Mouse (Mus musculus) stomach, postnatal 0 days (tissue): ENCODE measurements around the gene Tgoln1. TPM values are rescaled to one million over a fixed set of nuclear protein-coding genes. Genes with fewer than 3 reads are reported as not detected.

Experiments
- ATAC-seq: fragments of 200-750 bp; cut with Nextera tagmentation; 2 replicates; pipeline ENCODE4 v1.8.0; 2017; ENCODE audit not compliant: low FRiP score, low TSS enrichment
- DNase-seq: peaks from one replicate; pipeline ENCODE4 v3.0.0-alpha.2; 2016; ENCODE audit warnings: low spot score
- H3K27ac ChIP-seq: fragments of 300-500 bp; sonication (generic); replicated peaks from 2 replicates; pipeline ENCODE4 v1.5.1; 2014; ENCODE audit warnings: mild to moderate bottlenecking, control low read depth
- H3K27me3 ChIP-seq: fragments of 300-500 bp; sonication (generic); 2 replicates; pipeline ENCODE4 v1.6.1; 2014; ENCODE audit warnings: low read length; ENCODE audit not compliant: control insufficient read depth, insufficient read depth
- H3K36me3 ChIP-seq: fragments of 300-500 bp; sonication (generic); 2 replicates; pipeline ENCODE4 v1.6.1; 2014; ENCODE audit warnings: low read length, mixed read lengths; ENCODE audit not compliant: control insufficient read depth, insufficient read depth
- H3K4me1 ChIP-seq: fragments of 300-500 bp; sonication (generic); replicated peaks from 2 replicates; pipeline ENCODE4 v1.6.1; 2014; ENCODE audit warnings: antibody characterized with exemption; ENCODE audit not compliant: control insufficient read depth, insufficient read depth
- H3K4me2 ChIP-seq: fragments of 300-500 bp; sonication (generic); replicated peaks from 2 replicates; pipeline ENCODE4 v1.6.1; 2014; ENCODE audit warnings: low read depth, mild to moderate bottlenecking, control low read depth, moderate library complexity
- H3K4me3 ChIP-seq: fragments of 300-500 bp; sonication (generic); 2 replicates; pipeline ENCODE4 v1.5.1; 2014; ENCODE audit warnings: low read depth, low read length, control low read depth
- H3K9ac ChIP-seq: fragments of 300-500 bp; sonication (generic); 2 replicates; pipeline ENCODE4 v1.6.1; 2014; ENCODE audit warnings: mild to moderate bottlenecking, low read length, control low read depth, mixed read lengths
- H3K9me3 ChIP-seq: fragments of 300-500 bp; sonication (generic); 2 replicates; pipeline ENCODE4 v1.6.1; 2016; ENCODE audit warnings: low read length; ENCODE audit not compliant: control insufficient read depth
- CTCF ChIP-seq: IDR thresholded peaks from 2 replicates; pipeline ENCODE4 v1.5.1; 2016; ENCODE audit warnings: antibody characterized with exemption, low read depth, mild to moderate bottlenecking, moderate library complexity
- EP300 ChIP-seq: optimal IDR thresholded peaks from 2 replicates; pipeline ENCODE3; 2016; ENCODE audit warnings: antibody characterized with exemption
- WGBS: fragments of 180-500 bp; shearing (Covaris S2); extraction: QIAGEN DNeasy Blood & Tissue Kit; methylation state at CpG from one replicate; pipeline ENCODE4 v1.1.7; 2014; 5-methylcytosine and 5-hydroxymethylcytosine counted together
- polyA plus RNA-seq: library from polyadenylated mRNA; unstranded; fragments of >200 nt; fragmentation: Nextera tagmentation; extraction: Ambion mirVana; gene quantifications from 2 replicates; pipeline ENCODE4 v1.2.1, GENCODE M21; 2015

Gene Tgoln1
- polyA plus RNA-seq, 1 experiment from 2014 or later = 37.2 TPM

DNA sequence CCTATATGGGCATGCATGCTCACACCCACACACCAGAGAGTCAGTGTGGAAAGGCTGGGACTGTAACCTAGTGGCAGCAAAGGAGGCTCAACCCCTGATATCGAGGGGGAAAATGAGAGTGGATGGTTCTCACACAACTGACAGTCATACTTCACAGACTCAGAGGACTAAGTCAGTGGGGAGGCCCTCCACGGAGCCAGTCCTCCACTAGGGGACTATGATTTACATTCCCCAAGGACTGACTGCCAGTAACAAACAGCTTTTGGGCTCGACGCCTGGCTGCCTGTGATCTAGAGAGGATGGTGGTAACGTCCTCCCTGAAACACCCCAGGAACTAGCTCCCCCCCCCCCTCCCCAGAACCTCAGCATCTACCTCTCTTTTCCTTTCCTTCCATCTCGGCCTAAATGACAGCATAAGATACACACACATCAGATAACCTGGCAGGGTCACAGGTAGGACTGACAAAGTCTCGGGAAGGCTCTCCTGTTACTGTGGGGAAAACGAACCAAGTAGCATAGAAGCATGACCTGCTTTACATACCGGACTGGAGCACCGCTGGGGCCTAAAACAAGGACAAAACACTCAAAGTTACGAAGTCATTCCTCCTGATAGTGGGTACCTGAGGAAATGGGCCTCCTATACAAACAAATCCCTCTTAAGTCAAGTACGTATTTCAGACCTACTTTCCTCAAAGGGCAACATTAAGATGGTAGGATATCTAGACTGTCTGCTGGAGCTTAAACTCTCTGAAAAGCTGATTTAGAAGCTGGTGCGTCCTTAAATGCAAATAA is 19.5 kb downstream of the Tgoln1 start:
- ATAC-seq (no peak), DNase-seq (peak; percentile 28)
- H3K4me2 ChIP-seq = peak overlapping the region; percentile 68
- 0 out of 2 replicates have a peak, but pooled peaks cover 4% of the 10 kb centered on the region for H3K4me1 ChIP-seq
- H3K4me3 ChIP-seq = peak overlapping the region; percentile 68
- peak overlapping the region; percentile 94 for H3K27ac ChIP-seq
- 17% methylated on average over 13 of the region's 13 CpGs for WGBS
- TF ChIP-seq CTCF (peak; percentile 46), EP300 (no peak)
- no peaks in the 10 kb centered on the region for H3K36me3 ChIP-seq
- H3K27me3 ChIP-seq = no peaks in the 10 kb centered on the region
- peak overlapping the region; percentile 75 for H3K9ac ChIP-seq
- no peaks in the 10 kb centered on the region for H3K9me3 ChIP-seq

DNA sequence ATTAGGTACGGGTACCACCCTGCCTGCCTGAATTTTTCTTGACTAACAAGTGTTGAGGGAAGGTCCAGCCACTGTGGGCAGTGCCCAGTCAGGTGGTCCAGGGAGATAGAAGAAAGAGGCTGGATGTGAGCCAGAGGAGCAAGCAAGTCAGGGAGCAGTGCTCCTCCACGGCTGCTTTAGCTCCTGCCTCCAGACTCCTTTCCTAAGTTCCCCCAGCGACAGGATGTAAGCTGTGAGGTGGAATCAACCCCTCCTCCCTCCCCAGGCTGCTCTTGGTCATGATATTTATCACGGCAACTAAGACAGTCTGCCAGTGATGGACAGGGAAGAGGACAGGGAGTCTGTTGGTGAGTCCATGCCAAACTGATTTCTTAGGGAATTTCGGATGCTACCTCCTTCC is 22.9 kb downstream of the Tgoln1 start:
- Histone ChIP-seq H3K36me3 (no peaks in the 10 kb centered on the region), H3K4me2 (no peak overlapping the region), H3K9me3 (no peaks in the 10 kb centered on the region), H3K9ac (no peak overlapping the region), H3K27ac (no peak overlapping the region), H3K27me3 (no peaks in the 10 kb centered on the region), H3K4me3 (no peak overlapping the region), H3K4me1 (0 out of 2 replicates have a peak, but pooled peaks cover 2% of the 10 kb centered on the region)
- no peak for TF ChIP-seq CTCF
- no peak for TF ChIP-seq EP300
- ATAC-seq = no peak
- DNase-seq = no peak
- WGBS = 52% methylated on average over 5 of the region's 5 CpGs

DNA sequence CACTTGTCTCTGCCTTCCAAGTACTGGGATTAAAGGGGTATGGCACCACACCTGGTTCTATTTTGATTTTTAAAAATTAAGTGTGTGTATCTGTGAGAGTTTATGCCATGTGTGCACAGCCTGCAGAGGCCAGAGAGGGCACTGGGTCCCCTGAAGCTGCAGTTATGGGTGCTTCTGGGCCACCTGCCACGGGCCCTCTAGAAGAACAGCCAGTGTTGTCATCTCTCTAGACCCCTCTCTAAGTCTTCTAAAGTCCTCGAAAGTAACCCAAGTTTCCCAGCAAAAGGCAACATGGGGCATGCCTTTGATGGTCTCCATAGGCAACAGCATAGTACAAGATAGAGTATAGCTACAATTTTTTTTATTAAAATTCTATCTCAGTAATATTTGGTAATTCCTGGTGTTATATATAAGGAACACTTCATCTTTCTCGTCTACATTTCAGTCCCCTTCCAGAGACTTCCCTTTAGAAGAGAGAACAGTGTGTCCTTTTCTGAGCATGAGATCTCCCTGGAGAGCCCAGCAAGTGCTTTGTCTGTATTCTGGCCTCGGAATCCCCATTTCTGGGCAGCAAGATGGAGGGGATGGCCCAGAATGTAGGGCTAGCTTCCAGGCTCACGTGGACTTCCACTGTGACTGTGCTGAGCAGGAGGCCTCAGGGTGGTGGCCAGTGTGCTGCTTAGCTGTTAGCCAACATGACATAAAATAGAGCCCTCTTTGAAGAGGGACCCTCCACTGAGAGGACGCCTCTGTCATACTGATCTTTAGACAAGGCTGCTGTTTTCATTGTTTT is 23.6 kb downstream of the Tgoln1 start:
- Histone ChIP-seq H3K27ac (no peak overlapping the region), H3K9me3 (no peaks in the 10 kb centered on the region), H3K4me3 (no peak overlapping the region), H3K4me1 (0 out of 2 replicates have a peak, but pooled peaks cover 2% of the 10 kb centered on the region), H3K4me2 (no peak overlapping the region), H3K9ac (no peak overlapping the region), H3K36me3 (no peaks in the 10 kb centered on the region), H3K27me3 (no peaks in the 10 kb centered on the region)
- WGBS = 81% methylated on average over 6 of the region's 6 CpGs
- TF ChIP-seq EP300 (no peak), CTCF (no peak)
- DNase-seq (no peak), ATAC-seq (no peak)

DNA sequence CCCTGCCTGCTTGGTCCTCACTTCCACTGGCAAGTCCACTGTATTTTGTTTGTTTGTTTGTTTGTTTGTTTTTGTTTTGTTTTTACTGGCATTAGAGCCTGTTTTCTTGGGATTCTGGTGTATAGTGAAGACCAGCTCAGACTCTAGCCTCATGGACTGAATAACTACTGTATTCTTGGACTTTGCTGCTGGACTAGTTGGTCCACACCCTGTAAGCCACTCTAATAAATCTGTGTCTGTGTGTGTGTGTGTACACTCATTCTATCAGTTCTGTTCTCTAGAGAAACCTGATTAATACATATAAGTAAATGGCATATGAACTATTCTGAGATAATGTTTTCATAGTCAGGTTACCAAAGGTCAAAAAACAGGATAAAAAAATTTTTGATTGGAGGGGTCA is 26.7 kb downstream of the Tgoln1 start:
- Histone ChIP-seq H3K36me3 (no peaks in the 10 kb centered on the region; the same call in 1 of the 2 replicates), H3K4me1 (no peaks in the 10 kb centered on the region), H3K9ac (no peak overlapping the region), H3K4me3 (no peak overlapping the region), H3K27ac (no peak overlapping the region), H3K4me2 (no peak overlapping the region), H3K9me3 (no peaks in the 10 kb centered on the region), H3K27me3 (no peaks in the 10 kb centered on the region)
- peak; percentile 51; the same call in 1 of the 2 replicates for ATAC-seq
- TF ChIP-seq CTCF = no peak
- TF ChIP-seq EP300 = no peak
- DNase-seq = no peak

DNA sequence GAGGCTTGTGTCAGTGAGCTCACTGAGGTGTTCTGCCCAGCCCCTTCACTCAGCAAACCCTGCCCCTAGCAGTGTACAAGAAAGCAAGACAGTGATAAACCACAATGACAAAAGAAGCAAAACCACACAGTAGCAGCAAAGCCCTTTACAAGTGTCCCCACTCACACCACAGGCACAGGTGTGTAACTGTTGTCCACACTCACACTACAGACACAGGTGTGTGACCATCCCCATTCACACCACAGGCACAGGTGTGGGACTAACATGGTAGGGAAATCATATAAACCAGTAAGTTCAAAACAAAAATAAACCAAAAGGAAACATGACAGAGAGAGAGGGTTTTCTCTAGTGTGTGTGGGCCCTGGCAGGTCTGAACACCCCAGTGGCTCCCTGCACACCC is 28.5 kb downstream of the Tgoln1 start:
- Histone ChIP-seq H3K36me3 (no peaks in the 10 kb centered on the region; the same call in 1 of the 2 replicates), H3K9me3 (no peaks in the 10 kb centered on the region), H3K27ac (no peak overlapping the region), H3K27me3 (no peaks in the 10 kb centered on the region), H3K4me2 (no peak overlapping the region), H3K4me3 (no peak overlapping the region), H3K4me1 (no peaks in the 10 kb centered on the region), H3K9ac (no peak overlapping the region)
- DNase-seq = no peak
- TF ChIP-seq EP300 (no peak), CTCF (no peak)
- ATAC-seq = no peak

- H3K4me3 ChIP-seq = no peak overlapping the region
- peak; percentile 36 for DNase-seq
- no peaks in the 10 kb centered on the region; the same call in 1 of the 2 replicates for H3K36me3 ChIP-seq
- H3K4me2 ChIP-seq = no peak overlapping the region
- no peaks in the 10 kb centered on the region for H3K27me3 ChIP-seq
- WGBS = 70% methylated on average over 3 of the region's 3 CpGs
- H3K9me3 ChIP-seq = no peaks in the 10 kb centered on the region
- no peak for TF ChIP-seq CTCF
- no peak for TF ChIP-seq EP300
- no peaks in the 10 kb centered on the region for H3K4me1 ChIP-seq
- H3K9ac ChIP-seq = no peak overlapping the region
- no peak overlapping the region for H3K27ac ChIP-seq
- no peak for ATAC-seq
Measured at GRCm38 (mm10) chr6:72586701-72587100, 30.1 kb downstream of the Tgoln1 start.
